Mouse (Mus musculus) heart, adult 2 months (tissue): ENCODE data around the gene Syt3. TPM values are rescaled to one million over a fixed set of nuclear protein-coding genes. Genes with fewer than 3 reads are reported as not detected.

Source experiments
- DNase-seq, 2 experiments: peaks; one replicate each; pipeline ENCODE4 v3.0.0; 2021
- H3K27ac ChIP-seq: fragments of 200-600 bp; 2 replicates; pipeline ENCODE4 v1.8.1; 2022
- H3K27me3 ChIP-seq: fragments of 200-500 bp; 2 replicates; pipeline ENCODE4 v1.6.1; 2012; ENCODE audit warnings: mild to moderate bottlenecking, low read length, inconsistent platforms, mixed read lengths; ENCODE audit not compliant: control insufficient read depth, insufficient read depth
- H3K36me3 ChIP-seq: fragments of 200-500 bp; 2 replicates; pipeline ENCODE4 v1.6.1; 2012; ENCODE audit warnings: low read length, inconsistent platforms; ENCODE audit not compliant: control insufficient read depth, insufficient read depth
- H3K4me1 ChIP-seq: fragments of 200-500 bp; 2 replicates; pipeline ENCODE4 v1.6.1; 2011; ENCODE audit warnings: low read length; ENCODE audit not compliant: control insufficient read depth, insufficient read depth
- H3K4me3 ChIP-seq: fragments of 200-600 bp; 2 replicates; pipeline ENCODE4 v1.8.1; 2022
- H3K79me2 ChIP-seq: fragments of 200-500 bp; replicated peaks from 2 replicates; pipeline ENCODE4 v1.6.1; 2012; ENCODE audit warnings: mild to moderate bottlenecking, inconsistent platforms, low read length, moderate library complexity, mixed read lengths; ENCODE audit not compliant: control insufficient read depth, insufficient read depth
- H3K9ac ChIP-seq: fragments of 200-500 bp; 2 replicates; pipeline ENCODE4 v1.6.1; 2012; ENCODE audit warnings: low read depth, mild to moderate bottlenecking, control low read depth, inconsistent platforms, low read length, mixed read lengths
- CTCF ChIP-seq: fragments of 200-600 bp; IDR thresholded peaks from 2 replicates; pipeline ENCODE4 v1.8.1; 2022; ENCODE audit warnings: antibody characterized with exemption, mild to moderate bottlenecking, moderate library complexity
- EP300 ChIP-seq: fragments of 200-500 bp; IDR thresholded peaks from 2 replicates; pipeline ENCODE4 v1.6.1; 2011; ENCODE audit warnings: low read depth, low read length, control low read depth; ENCODE audit not compliant: insufficient read depth
- POLR2A ChIP-seq: fragments of 200-500 bp; IDR thresholded peaks from 2 replicates; pipeline ENCODE4 v1.6.1; 2011; ENCODE audit warnings: mild to moderate bottlenecking, low read depth, low read length, control low read depth; ENCODE audit not compliant: insufficient read depth
- WGBS: fragments of 180-500 bp; shearing (Covaris S2); methylation state at CpG from one replicate; pipeline ENCODE4 v1.1.7; 2018; 5-methylcytosine and 5-hydroxymethylcytosine counted together
- intact Hi-C: fragments of 180-260 bp; cut with DNase I; formaldehyde crosslinking; loops from one replicate; pipeline ENCODE4 v1.15.1; 2025
- polyA plus RNA-seq: library from polyadenylated mRNA; depleted of rRNA; stranded (reverse); fragments of >200 nt; gene quantifications from 2 replicates; pipeline ENCODE4 v1.2.3, GENCODE M21; 2012
- total RNA-seq, 2 experiments: library from RNA; stranded (reverse); gene quantifications; 2 replicates each; pipeline ENCODE4 v1.2.3; 2021

Gene Syt3
- total and polyA plus RNA-seq, 3 experiments = 1.4 to 3.2 (median 2.5) TPM

- Histone ChIP-seq H3K4me3 (no peak overlapping the region), H3K9ac (no peak overlapping the region), H3K36me3 (no peaks in the 10 kb centered on the region), H3K79me2 (no peaks in the 10 kb centered on the region), H3K27ac (no peak overlapping the region), H3K4me1 (no peaks in the 10 kb centered on the region; the same call in 1 of the 2 replicates), H3K27me3 (no peaks in the 10 kb centered on the region)
- no peak for DNase-seq
- intact Hi-C loops = loop anchor here (2.0 to 10.0 kb wide), 3 partner anchors 91 to 701 kb away; partner anchors contain the start of genes Atf5, Ctu1, Il4i1 and Josd2
- 71% methylated on average over 3 of the region's 3 CpGs for WGBS
- no peak for TF ChIP-seq EP300
- TF ChIP-seq CTCF = no peak
- TF ChIP-seq POLR2A = no peak
Measured at GRCm38 (mm10) chr7:44375793-44376192, 8.1 kb upstream of the Syt3 start.

DNA sequence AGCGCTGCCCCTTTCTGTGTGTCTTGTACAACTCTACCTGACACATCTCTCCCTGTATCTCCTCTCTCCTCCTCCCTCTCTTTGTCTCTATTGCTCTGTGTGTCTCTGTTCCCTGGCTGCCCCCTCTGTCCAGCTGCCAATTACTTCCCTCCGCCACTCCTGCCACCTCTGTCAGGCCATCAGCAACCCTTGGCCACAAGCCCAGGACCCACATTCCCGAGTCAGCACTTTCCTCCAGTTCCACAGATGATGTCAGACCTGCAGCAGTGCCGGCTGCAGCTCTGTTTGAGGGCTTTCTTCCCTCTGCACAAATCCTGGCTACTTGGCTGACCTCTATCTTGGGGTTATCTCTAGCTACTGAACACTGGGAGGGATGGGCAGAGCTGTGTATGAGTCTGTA lies 5.6 kb upstream of the Syt3 start:
- TF ChIP-seq CTCF = no peak
- no peak for TF ChIP-seq EP300
- no peak for TF ChIP-seq POLR2A
- Histone ChIP-seq H3K9ac (no peak overlapping the region), H3K4me3 (no peak overlapping the region), H3K27ac (no peak overlapping the region), H3K27me3 (no peaks in the 10 kb centered on the region), H3K79me2 (no peaks in the 10 kb centered on the region), H3K36me3 (no peaks in the 10 kb centered on the region), H3K4me1 (no peaks in the 10 kb centered on the region; the same call in 1 of the 2 replicates)
- WGBS = 19% methylated on average over 4 of the region's 4 CpGs
- intact Hi-C loops = loop anchor here (10.0 kb wide), 2 partner anchors 437 to 703 kb away; partner anchors contain the start of genes Atf5, Ctu1, Il4i1 and Nup62
- peak; percentile 63 to 72 for DNase-seq

GRCm38 (mm10) chr7:44382541-44382940 lies 1.4 kb upstream of the Syt3 start:
- Histone ChIP-seq H3K79me2 (no peaks in the 10 kb centered on the region), H3K9ac (no peak overlapping the region), H3K27ac (no peak overlapping the region), H3K4me3 (no peak overlapping the region), H3K36me3 (no peaks in the 10 kb centered on the region), H3K27me3 (no peaks in the 10 kb centered on the region), H3K4me1 (no peaks in the 10 kb centered on the region)
- intact Hi-C loops = no loop called here
- no peak for DNase-seq
- 70% methylated on average over 12 of the region's 12 CpGs for WGBS
- TF ChIP-seq CTCF (no peak), POLR2A (no peak), EP300 (no peak)

- no peaks in the 10 kb centered on the region for H3K36me3 ChIP-seq
- no peaks in the 10 kb centered on the region for H3K4me1 ChIP-seq
- no peak for TF ChIP-seq EP300
- no peak for TF ChIP-seq CTCF
- TF ChIP-seq POLR2A = no peak
- no peaks in the 10 kb centered on the region for H3K79me2 ChIP-seq
- no peak for DNase-seq
- H3K9ac ChIP-seq = peak overlapping the region; percentile 66
- peak overlapping the region; percentile 61 for H3K4me3 ChIP-seq
- intact Hi-C loops = no loop called here
- no peak overlapping the region for H3K27ac ChIP-seq
- 3% methylated on average over 17 of the region's 17 CpGs for WGBS
- H3K27me3 ChIP-seq = no peaks in the 10 kb centered on the region
Measured at GRCm38 (mm10) chr7:44384716-44385059, 786 bp downstream of the Syt3 start.

DNA sequence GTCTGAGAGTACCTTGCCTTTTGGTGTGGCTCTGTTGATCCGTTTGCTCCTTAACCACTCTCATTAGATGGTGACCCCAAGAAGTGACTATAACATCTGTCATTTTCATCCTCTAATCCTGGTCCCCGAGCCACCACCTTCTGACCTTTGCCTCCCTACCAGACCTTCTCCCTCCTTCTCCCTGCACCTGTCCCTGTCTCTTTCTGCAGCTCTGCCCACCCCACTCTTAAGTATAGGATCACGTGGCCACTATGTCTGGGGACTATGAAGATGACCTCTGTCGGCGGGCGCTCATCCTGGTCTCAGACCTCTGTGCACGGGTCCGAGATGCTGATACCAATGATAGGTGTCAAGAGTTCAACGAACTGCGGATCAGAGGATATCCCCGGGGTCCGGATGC lies 1.8 kb downstream of the Syt3 start, which contains the start of gene 1700008O03Rik:
1700008O03Rik (minus strand) TSS at position 101 of the 400 bp plus-strand sequence.
- Histone ChIP-seq H3K27me3 (no peaks in the 10 kb centered on the region), H3K27ac (no peak within 1 kb of the TSS), H3K9ac (peak within 1 kb of the TSS; percentile 66), H3K79me2 (no peaks in the 10 kb centered on the region), H3K4me3 (peak within 1 kb of the TSS; percentile 61), H3K36me3 (no peaks in the 10 kb centered on the region), H3K4me1 (no peaks in the 10 kb centered on the region)
- intact Hi-C loops = no loop called here
- DNase-seq = no peak
- WGBS = 77% methylated on average over 12 of the region's 12 CpGs
- TF ChIP-seq CTCF (no peak), EP300 (no peak), POLR2A (no peak)

- WGBS = 81% methylated on average over 4 of the region's 4 CpGs
- Histone ChIP-seq H3K27me3 (no peaks in the 10 kb centered on the region), H3K9ac (no peak overlapping the region), H3K4me3 (no peak overlapping the region), H3K27ac (no peak overlapping the region), H3K36me3 (no peaks in the 10 kb centered on the region), H3K4me1 (no peaks in the 10 kb centered on the region), H3K79me2 (no peaks in the 10 kb centered on the region)
- TF ChIP-seq CTCF = no peak
- no peak for TF ChIP-seq EP300
- no peak for TF ChIP-seq POLR2A
- DNase-seq = no peak
- intact Hi-C loops = no loop called here
Measured at GRCm38 (mm10) chr7:44391831-44392230, 7.9 kb downstream of the Syt3 start.
